Mouse (Mus musculus) frontal cortex, postnatal 14 days (tissue): ENCODE results near the gene Tbc1d2b.

Experiments
- DNase-seq, 2 experiments: peaks; one replicate each; pipeline ENCODE4 v3.0.0; 2022; ENCODE audit warnings: low spot score in 2 of 2

The Tbc1d2b gene

GRCm38 (mm10) chr9:90242855-90243254 lies 27.7 kb downstream of the Tbc1d2b start:
- no peak for DNase-seq

GRCm38 (mm10) chr9:90242291-90242690 lies 28.3 kb downstream of the Tbc1d2b start:
- no peak for DNase-seq

DNA sequence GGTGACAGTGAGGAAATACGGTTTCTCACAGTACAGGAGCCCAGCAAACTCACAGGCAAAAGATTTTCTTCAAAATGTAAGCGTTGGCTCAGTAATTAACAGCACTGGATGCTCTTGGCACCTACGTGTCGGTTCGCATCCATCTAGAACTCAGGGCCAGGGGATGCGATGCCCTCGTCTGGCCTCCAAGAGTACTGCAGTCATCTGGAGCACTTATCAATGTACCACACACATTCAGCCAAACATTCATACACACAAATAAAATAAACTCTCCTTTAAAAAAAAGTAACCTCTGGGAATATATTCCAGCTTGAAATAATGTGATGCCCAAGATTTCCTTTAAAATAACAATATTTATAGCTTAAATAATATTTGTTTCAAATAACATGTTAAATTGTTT lies 29.0 kb downstream of the Tbc1d2b start:
- no peak for DNase-seq

DNA sequence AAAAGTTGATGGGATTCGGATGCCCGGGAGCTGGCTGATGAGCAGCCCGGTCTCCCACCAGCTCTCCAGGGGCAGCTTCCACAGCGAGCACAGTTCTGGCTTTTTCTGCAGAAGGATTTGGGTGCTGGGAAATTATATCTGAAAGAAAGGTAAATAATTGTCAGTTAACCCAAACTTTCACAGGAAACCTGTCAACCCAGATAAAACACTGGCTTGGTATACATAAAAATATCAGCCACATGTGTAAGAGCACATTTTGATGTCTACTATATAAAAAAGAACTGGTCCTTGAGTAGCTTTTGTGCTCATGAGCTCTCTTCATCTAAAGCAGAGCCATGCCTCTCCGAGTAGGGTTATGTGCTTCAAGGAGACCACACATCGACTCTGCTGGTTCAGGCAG lies 29.6 kb downstream of the Tbc1d2b start:
- no peak for DNase-seq

DNA sequence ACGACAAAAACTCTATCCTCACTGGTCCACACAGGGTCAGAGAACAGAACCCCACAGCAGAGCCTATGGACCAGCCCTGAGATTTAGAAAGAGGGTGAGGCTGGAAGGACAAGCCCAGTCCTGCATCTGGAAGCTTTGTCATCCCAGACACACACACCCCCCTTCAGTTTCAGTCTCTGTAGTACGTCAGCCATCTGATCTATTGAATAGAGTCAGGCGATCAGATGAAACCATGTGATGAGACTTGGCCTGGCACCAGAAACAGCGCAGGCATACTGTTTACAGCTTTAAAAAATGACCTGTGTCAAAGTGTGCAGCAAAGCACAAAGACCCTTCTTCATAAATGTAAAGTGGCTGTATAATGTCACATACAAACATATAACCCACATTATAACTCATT lies 30.0 kb downstream of the Tbc1d2b start:
- no peak for DNase-seq

DNA sequence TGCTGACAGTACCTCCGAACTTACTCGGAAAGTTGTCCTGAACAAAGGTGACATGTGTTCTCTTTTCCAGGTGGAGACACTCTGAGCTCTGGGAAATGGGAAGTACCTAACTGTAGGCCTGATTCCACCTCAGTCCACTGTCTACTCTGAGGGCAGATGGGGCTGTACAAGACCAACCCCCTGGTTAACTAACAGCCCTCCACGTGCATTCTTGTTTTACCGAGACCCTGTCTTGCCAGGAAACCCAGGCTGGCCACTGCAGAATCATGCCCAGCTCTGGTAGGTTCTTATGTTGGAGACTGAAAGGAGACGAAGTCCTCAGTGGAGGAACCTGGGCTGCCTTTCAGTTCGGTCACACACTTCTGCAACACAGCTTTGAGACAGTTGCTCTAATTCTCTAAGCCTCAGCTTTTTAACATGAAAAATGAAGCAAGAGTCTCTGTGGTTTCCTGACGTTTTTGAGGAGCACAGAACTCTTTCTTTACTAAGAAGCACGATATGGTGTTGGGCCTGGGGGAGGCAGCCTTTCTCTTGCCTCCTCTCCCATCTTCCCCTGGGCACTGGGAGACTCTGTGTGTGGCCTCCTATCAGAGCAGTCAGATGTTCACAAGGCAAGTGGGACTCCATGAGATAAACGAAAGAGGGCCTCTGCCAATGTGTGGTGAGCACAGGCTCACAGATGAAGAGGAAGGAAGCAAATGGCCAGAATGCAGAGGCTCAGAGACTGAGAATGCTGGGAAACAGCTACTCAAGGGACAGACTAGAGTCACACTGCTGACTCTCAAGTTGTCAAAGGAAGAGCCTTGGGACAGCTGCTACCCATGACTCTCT lies 33.2 kb downstream of the Tbc1d2b start:
- no peak for DNase-seq

GRCm38 (mm10) chr9:90236817-90237216 lies 33.8 kb downstream of the Tbc1d2b start:
- no peak for DNase-seq

DNA sequence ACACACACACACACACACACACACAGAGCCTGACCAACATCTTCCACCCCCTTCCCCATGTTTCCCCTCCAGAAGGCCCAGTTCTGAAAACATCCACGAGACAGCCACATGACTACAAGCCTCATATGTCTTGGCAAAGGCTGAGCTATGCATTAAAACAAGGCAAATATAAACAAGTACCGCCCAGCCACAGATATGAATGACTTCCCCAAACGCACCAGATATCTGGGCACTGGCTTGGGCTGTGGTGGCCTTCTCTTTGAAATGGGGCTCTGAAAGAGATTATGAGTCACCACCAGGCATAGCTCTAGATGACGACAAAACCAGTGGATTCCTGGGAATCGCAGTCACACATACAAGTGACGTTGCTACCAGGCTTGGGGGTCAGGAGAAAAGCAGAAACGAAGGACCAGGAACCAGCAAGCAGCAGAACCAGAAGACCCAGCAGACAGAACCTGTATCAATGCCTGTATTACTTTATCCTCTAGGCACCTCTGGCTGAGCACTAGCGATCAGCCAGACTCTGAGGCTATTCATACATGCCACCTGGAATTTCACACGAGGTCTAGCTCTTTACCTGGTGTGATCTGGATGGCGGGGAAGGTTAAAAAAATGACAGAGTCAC lies 35.2 kb downstream of the Tbc1d2b start:
- DNase-seq = no peak

DNA sequence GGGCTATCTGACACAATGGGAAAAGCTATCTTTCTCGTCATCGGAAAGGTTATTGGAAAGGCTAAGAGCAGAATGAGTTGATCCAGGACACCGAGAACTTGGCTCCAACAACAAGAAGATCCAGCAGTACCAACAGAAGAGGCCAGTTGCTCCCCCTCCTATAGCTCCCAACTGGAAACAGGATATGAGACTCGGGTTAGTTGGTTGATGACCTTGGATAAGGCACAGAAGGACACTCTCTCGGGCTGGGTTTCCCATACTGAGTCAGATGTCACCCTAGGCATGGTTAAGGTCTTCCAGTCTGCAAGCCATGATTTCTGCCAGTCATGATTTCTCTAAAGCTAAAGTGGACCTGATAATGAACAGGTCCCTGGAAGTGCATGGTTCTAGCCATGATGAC lies 35.8 kb downstream of the Tbc1d2b start:
- no peak for DNase-seq

- no peak for DNase-seq
Observed at GRCm38 (mm10) chr9:90233906-90234419, 36.6 kb downstream of the Tbc1d2b start.

DNA sequence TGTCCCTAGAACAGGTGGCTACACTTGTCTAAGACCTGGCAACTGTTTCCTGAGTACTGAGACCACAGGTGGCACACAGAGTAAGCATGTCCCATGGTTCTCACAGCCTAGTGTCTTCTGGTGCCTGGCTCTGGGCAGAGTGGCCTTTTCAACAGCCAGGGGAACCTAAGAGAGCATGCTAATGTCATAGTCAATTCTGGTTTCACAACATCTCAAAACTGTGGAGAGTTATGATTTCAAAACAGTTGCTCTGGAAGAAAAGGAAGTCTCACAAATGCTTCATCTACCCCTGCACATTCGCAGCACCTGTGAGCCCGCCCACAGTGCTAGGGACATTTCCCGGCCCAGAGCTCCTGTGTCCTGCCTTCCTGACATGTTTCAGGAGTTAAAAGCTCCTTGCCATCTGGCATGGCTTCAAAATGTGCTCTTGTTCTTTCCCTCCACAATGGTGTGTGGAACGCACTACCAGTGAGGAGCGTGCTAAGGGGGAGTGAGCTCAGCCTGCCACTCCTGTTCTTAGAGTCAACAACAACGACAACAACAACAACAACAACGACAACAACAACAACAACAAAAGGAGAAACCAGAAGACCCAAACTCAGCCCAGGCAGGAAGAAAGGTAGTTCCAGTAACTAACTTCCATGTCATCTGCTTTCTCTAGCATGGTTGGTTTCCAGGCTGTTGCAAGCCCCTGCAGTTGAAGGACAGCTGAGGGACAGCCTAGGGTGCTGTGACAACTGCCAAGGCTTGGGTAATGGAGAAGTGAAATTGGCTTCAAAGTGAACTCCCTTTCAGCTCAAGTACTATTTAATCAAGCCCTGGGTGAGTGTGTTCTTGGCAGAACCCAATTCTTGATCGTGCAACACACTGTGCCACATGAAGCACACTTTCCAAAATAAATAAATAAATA lies 37.6 kb downstream of the Tbc1d2b start:
- DNase-seq = no peak

DNA sequence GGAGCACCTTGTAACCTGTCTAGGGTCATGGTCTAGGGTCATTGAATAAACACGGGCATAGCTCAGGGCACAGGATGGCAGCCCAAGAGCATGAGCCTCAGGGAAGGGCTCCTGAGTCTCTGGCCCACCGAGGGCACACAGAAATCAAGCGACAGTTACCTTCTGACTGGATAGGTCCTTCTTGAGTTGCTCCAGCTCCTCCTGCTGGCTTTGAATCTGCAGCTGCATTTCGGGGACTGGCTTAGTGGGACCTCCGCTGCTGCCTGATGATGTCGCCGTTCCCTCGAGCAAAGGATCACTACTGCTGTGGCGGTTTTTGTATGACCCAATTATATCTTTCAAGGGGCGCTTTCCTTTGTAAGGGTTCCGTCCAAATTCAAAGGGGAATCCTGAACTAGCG lies 43.4 kb downstream of the Tbc1d2b start:
- no peak for DNase-seq

GRCm38 (mm10) chr9:90226742-90227096 lies 43.9 kb downstream of the Tbc1d2b start:
- DNase-seq = no peak

DNA sequence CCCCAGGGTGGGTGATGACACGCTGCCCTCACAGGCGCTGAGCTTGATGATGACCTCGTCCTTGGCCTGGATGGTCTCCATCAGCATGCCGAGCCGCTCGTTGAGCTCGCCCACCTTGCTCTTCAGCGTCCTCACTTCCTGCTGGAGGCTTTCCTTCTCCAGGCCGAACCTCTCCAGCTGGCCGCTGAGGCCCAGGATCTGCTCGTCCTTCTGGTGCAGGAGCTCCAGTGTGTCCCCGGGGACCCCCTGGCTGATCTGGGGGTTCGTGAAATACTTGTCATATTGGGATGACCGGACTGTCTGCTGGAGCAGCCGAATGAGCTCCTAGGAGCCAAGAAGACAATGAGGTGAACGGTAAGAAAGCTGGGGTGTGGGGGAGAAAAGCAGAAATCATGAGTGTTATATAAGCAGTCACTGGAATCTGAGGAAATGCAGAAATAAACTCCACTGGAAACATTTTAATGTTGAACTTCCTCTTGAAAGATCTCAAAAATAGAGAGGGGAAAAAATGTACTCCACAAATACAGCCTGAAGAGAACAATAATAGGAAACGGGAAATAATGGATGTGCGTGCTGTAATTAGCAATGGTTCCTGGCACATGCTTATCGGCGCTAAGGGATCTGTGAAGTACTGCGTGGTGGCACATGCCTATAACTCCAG lies 44.4 kb downstream of the Tbc1d2b start:
- no peak for DNase-seq

- no peak for DNase-seq
Observed at GRCm38 (mm10) chr9:90222275-90222674, 48.3 kb downstream of the Tbc1d2b start.

- DNase-seq = no peak
Observed at GRCm38 (mm10) chr9:90217501-90217900, 53.1 kb downstream of the Tbc1d2b start.

- no peak for DNase-seq
Observed at GRCm38 (mm10) chr9:90216259-90217001, 54.2 kb downstream of the Tbc1d2b start.

GRCm38 (mm10) chr9:90213127-90213526 lies 57.5 kb downstream of the Tbc1d2b start:
- no peak for DNase-seq

- DNase-seq = no peak
Observed at GRCm38 (mm10) chr9:90208655-90209054, 61.9 kb downstream of the Tbc1d2b start.

GRCm38 (mm10) chr9:90207808-90208207 lies 62.8 kb downstream of the Tbc1d2b start:
- DNase-seq = no peak

GRCm38 (mm10) chr9:90206500-90206899 lies 64.1 kb downstream of the Tbc1d2b start:
- peak; percentile 56 to 71 for DNase-seq
